Mouse (Mus musculus): ENCODE results near the gene Gm49391. TPM values are rescaled to one million over a fixed set of nuclear protein-coding genes. Genes with fewer than 3 reads are reported as not detected.

The Gm49391 gene
- polyA plus RNA-seq, 1 experiment from 2014 or later = 1.4 TPM

- H3K27me3 ChIP-seq (replicated peaks; ENCODE audit: control insufficient read depth, insufficient read depth, low read length) = no peaks in the 10 kb centered on the region
- DNase-seq (ENCODE audit: low spot score) = no peak
- H3K9me3 ChIP-seq (ENCODE audit: control insufficient read depth, low read length) = no peaks in the 10 kb centered on the region
- H3K36me3 ChIP-seq (ENCODE audit: control insufficient read depth, insufficient read depth, low read length) = no peaks in the 10 kb centered on the region
- ATAC-seq (replicated peaks; ENCODE audit: low FRiP score, low TSS enrichment, low read depth) = no peak
- H3K9ac ChIP-seq (ENCODE audit: low read length) = no peak overlapping the region
- no peak overlapping the region for H3K4me3 ChIP-seq (ENCODE audit: low read depth, low read length)
- no peak overlapping the region for H3K4me2 ChIP-seq (ENCODE audit: low read length)
- H3K4me1 ChIP-seq (replicated peaks; ENCODE audit: control insufficient read depth, insufficient read depth, low read length) = no peaks in the 10 kb centered on the region
- no peak overlapping the region for H3K27ac ChIP-seq (ENCODE audit: low read depth)
These were observed 40.8 kb downstream of the Gm49391 start for GRCm38 (mm10) chr13:60895406-60896160.

- DNase-seq (ENCODE audit: low spot score) (no peak), ATAC-seq (replicated peaks; ENCODE audit: low FRiP score, low TSS enrichment, low read depth) (no peak)
- Histone ChIP-seq H3K4me2 (ENCODE audit: low read length) (no peak overlapping the region), H3K9ac (ENCODE audit: low read length) (no peak overlapping the region), H3K27ac (ENCODE audit: low read depth) (no peak overlapping the region), H3K4me3 (ENCODE audit: low read depth, low read length) (no peak overlapping the region), H3K4me1 (replicated peaks; ENCODE audit: control insufficient read depth, insufficient read depth, low read length) (no peaks in the 10 kb centered on the region), H3K9me3 (ENCODE audit: control insufficient read depth, low read length) (no peaks in the 10 kb centered on the region), H3K27me3 (replicated peaks; ENCODE audit: control insufficient read depth, insufficient read depth, low read length) (no peaks in the 10 kb centered on the region), H3K36me3 (ENCODE audit: control insufficient read depth, insufficient read depth, low read length) (no peaks in the 10 kb centered on the region)
- WGBS = 73% methylated on average over 1 of the region's 1 CpGs
These were observed 44.1 kb downstream of the Gm49391 start for GRCm38 (mm10) chr13:60892301-60892700.

- 52% methylated on average over 1 of the region's 1 CpGs for WGBS
- Histone ChIP-seq H3K4me2 (ENCODE audit: low read length) (no peak within 1 kb of the TSS), H3K36me3 (ENCODE audit: control insufficient read depth, insufficient read depth, low read length) (no peaks in the 10 kb centered on the region), H3K4me3 (ENCODE audit: low read depth, low read length) (no peak within 1 kb of the TSS), H3K9ac (ENCODE audit: low read length) (no peak within 1 kb of the TSS), H3K9me3 (ENCODE audit: control insufficient read depth, low read length) (no peaks in the 10 kb centered on the region), H3K27me3 (replicated peaks; ENCODE audit: control insufficient read depth, insufficient read depth, low read length) (no peaks in the 10 kb centered on the region), H3K27ac (ENCODE audit: low read depth) (no peak within 1 kb of the TSS), H3K4me1 (replicated peaks; ENCODE audit: control insufficient read depth, insufficient read depth, low read length) (no peaks in the 10 kb centered on the region)
- DNase-seq (ENCODE audit: low spot score) = no peak
- ATAC-seq (replicated peaks; ENCODE audit: low FRiP score, low TSS enrichment, low read depth) = no peak
These were observed 72.1 kb downstream of the Gm49391 start, which contains the start of gene 4930486L24Rik for GRCm38 (mm10) chr13:60864281-60864680. Gene 4930486L24Rik, minus strand, starts transcription at chr13:60864475.

GRCm38 (mm10) chr13:60848241-60849120 is 87.9 kb downstream of the Gm49391 start:
- no peak overlapping the region for H3K4me3 ChIP-seq (ENCODE audit: low read depth, low read length)
- ATAC-seq (replicated peaks; ENCODE audit: low FRiP score, low TSS enrichment, low read depth) = no peak
- WGBS = 83% methylated on average over 4 of the region's 4 CpGs
- H3K4me2 ChIP-seq (ENCODE audit: low read length) = no peak overlapping the region
- no peaks in the 10 kb centered on the region for H3K9me3 ChIP-seq (ENCODE audit: control insufficient read depth, low read length)
- no peaks in the 10 kb centered on the region for H3K4me1 ChIP-seq (replicated peaks; ENCODE audit: control insufficient read depth, insufficient read depth, low read length)
- no peak for DNase-seq (ENCODE audit: low spot score)
- H3K27ac ChIP-seq (ENCODE audit: low read depth) = no peak overlapping the region
- H3K36me3 ChIP-seq (ENCODE audit: control insufficient read depth, insufficient read depth, low read length) = no peaks in the 10 kb centered on the region
- no peaks in the 10 kb centered on the region for H3K27me3 ChIP-seq (replicated peaks; ENCODE audit: control insufficient read depth, insufficient read depth, low read length)
- H3K9ac ChIP-seq (ENCODE audit: low read length) = no peak overlapping the region

Other genes with a start within 250 kb of the Gm49391 start
- not detected in 2 replicates for gene BC051665, start 150.2 kb downstream of the Gm49391 start, polyA plus RNA-seq (2014; fragmentation: Nextera tagmentation; extraction: Ambion mirVana)
- not detected in 2 replicates for gene Ctsll3, start 133.7 kb downstream of the Gm49391 start, polyA plus RNA-seq (2014; fragmentation: Nextera tagmentation; extraction: Ambion mirVana)
- 0.13 and 0.20 TPM in 2 replicates for gene 4930486L24Rik, start 72.1 kb downstream of the Gm49391 start, polyA plus RNA-seq (2014; fragmentation: Nextera tagmentation; extraction: Ambion mirVana)
- not detected in 2 replicates for gene Gm49392, start 39.7 kb downstream of the Gm49391 start, polyA plus RNA-seq (2014; fragmentation: Nextera tagmentation; extraction: Ambion mirVana)
- 3.7 TPM in 2 replicates for gene Ctla2b, start 39.1 kb downstream of the Gm49391 start, polyA plus RNA-seq (2014; fragmentation: Nextera tagmentation; extraction: Ambion mirVana)
- not detected in 2 replicates for gene Tpbpb, start 31.7 kb downstream of the Gm49391 start, polyA plus RNA-seq (2014; fragmentation: Nextera tagmentation; extraction: Ambion mirVana)
- gene Gm49393, start 981 bp downstream of the Gm49391 start, polyA plus RNA-seq (2014; fragmentation: Nextera tagmentation; extraction: Ambion mirVana) = 0.59 TPM in 1 of 2 replicates, not detected in the other
- 25.3 and 29.5 TPM in 2 replicates for gene Ctla2a, start 54 bp upstream of the Gm49391 start, polyA plus RNA-seq (2014; fragmentation: Nextera tagmentation; extraction: Ambion mirVana)
- not detected in 2 replicates for gene Tpbpa, start 5.4 kb upstream of the Gm49391 start, polyA plus RNA-seq (2014; fragmentation: Nextera tagmentation; extraction: Ambion mirVana)
- not detected in 2 replicates for gene Ctsj, start 69.4 kb upstream of the Gm49391 start, polyA plus RNA-seq (2014; fragmentation: Nextera tagmentation; extraction: Ambion mirVana)
- gene Ctsq, start 104.1 kb upstream of the Gm49391 start, polyA plus RNA-seq (2014; fragmentation: Nextera tagmentation; extraction: Ambion mirVana) = not detected in 2 replicates
- not detected in 2 replicates for gene Ctsr, start 227.7 kb upstream of the Gm49391 start, polyA plus RNA-seq (2014; fragmentation: Nextera tagmentation; extraction: Ambion mirVana)